In the genomic region with DNA sequence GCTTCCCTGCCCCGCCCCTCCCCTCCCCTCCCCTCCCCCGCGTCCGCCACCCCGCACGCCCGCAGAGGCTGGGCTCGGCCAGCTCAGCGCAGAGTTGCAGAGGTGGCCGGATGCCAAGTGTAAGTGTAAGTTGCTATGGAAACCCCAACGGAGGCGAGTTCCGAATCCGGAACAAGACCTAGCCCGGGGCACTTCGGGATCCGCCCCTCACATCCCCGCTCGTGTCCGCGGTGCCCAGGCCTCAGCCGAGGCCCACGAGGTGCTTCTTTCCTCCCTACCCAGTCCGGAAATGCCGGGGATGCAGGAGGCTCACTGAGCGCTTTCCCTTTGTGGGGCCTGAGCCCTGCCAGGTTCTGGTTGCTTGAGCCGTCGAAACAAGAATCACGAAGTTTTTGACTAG, we compare ENCODE assay signal across 8 mouse cellular contexts. TPM values are rescaled to one million over a fixed set of nuclear protein-coding genes. Genes with fewer than 3 reads are reported as not detected.
DNase-seq lines count a peak whose midpoint lies in the region; ATAC-seq and TF ChIP-seq lines count a peak whose summit lies in the region.

No protein-coding gene starts in this region.

- H3K4me3 ChIP-seq in hindbrain, postnatal 0 days (ENCODE audit: low read length), result peak overlapping the region; percentile 28
- peak overlapping the region; percentile 35 for H3K4me3 ChIP-seq in limb, embryonic 15.5 days
- H3K4me3 ChIP-seq in midbrain, embryonic 13.5 days (replicated peaks), result peak overlapping the region; percentile 35
- peak overlapping the region; percentile 33 for H3K4me3 ChIP-seq in stomach, postnatal 0 days (ENCODE audit: low read depth, low read length)

- no peak overlapping the region for H3K9ac ChIP-seq in hindbrain, postnatal 0 days (replicated peaks; ENCODE audit: low read length)
- H3K9ac ChIP-seq in limb, embryonic 15.5 days, result no peak overlapping the region
- 0 out of 2 replicates have a peak overlapping the region, but pooled peaks have one; percentile 39 for H3K9ac ChIP-seq in midbrain, embryonic 13.5 days (replicated peaks)
- H3K9ac ChIP-seq in stomach, postnatal 0 days (ENCODE audit: low read length), result no peak overlapping the region

- peaks cover 14% of the 10 kb centered on the region for H3K27me3 ChIP-seq in hindbrain, postnatal 0 days (ENCODE audit: insufficient read depth, low read length)
- H3K27me3 ChIP-seq in limb, embryonic 15.5 days, result peaks cover 20% of the 10 kb centered on the region
- H3K27me3 ChIP-seq in midbrain, embryonic 13.5 days, result peaks cover 65% of the 10 kb centered on the region
- H3K27me3 ChIP-seq in stomach, postnatal 0 days (ENCODE audit: control insufficient read depth, insufficient read depth, low read length), result no peaks in the 10 kb centered on the region

- TF ChIP-seq EP300 in stomach, postnatal 0 days (optimal IDR thresholded peaks at IDR 0.05), result no peak

- TF ChIP-seq CTCF in hindbrain, postnatal 0 days (IDR thresholded peaks at IDR 0.05; ENCODE audit: low read depth), result no peak
- no peak for TF ChIP-seq CTCF in stomach, postnatal 0 days (IDR thresholded peaks at IDR 0.05; ENCODE audit: low read depth)

- DNase-seq in retina, postnatal 1 day, result peak; percentile 70
- no peak for DNase-seq in retina, embryonic 14.5 days (ENCODE audit: low spot score)
- DNase-seq in cerebellum, postnatal 25 days, result peak; percentile 33 to 60
- DNase-seq in gastrocnemius, postnatal 10 days, result peak; percentile 44
- no peak for DNase-seq in hindbrain, postnatal 0 days (ENCODE audit: low spot score)
- peak; percentile 52 for DNase-seq in stomach, postnatal 0 days (ENCODE audit: low spot score)

- H3K36me3 ChIP-seq in hindbrain, postnatal 0 days (ENCODE audit: insufficient read depth, low read length), result no peaks in the 10 kb centered on the region; the same call in 1 of the 2 replicates
- H3K36me3 ChIP-seq in limb, embryonic 15.5 days, result peaks cover 10% of the 10 kb centered on the region; the same call in 1 of the 2 replicates
- peaks cover 16% of the 10 kb centered on the region for H3K36me3 ChIP-seq in midbrain, embryonic 13.5 days
- peaks cover 5% of the 10 kb centered on the region; the same call in 1 of the 2 replicates for H3K36me3 ChIP-seq in stomach, postnatal 0 days (ENCODE audit: control insufficient read depth, insufficient read depth, low read length)

- H3K4me2 ChIP-seq in hindbrain, postnatal 0 days (ENCODE audit: low read depth, low read length), result peak overlapping the region; percentile 52
- H3K4me2 ChIP-seq in limb, embryonic 15.5 days, result peak overlapping the region; percentile 71
- H3K4me2 ChIP-seq in midbrain, embryonic 13.5 days (replicated peaks), result peak overlapping the region; percentile 55
- H3K4me2 ChIP-seq in stomach, postnatal 0 days (replicated peaks; ENCODE audit: low read depth), result peak overlapping the region; percentile 61

- no peak for ATAC-seq in hindbrain, postnatal 0 days
- 0 out of 2 replicates have a peak, but pooled peaks have one; percentile 3 for ATAC-seq in limb, embryonic 15.5 days (ENCODE audit: insufficient number of reproducible peaks, low FRiP score, low TSS enrichment, low read depth)
- no peak for ATAC-seq in midbrain, embryonic 13.5 days
- no peak for ATAC-seq in stomach, postnatal 0 days (ENCODE audit: low FRiP score, low TSS enrichment)

- no peak overlapping the region for H3K27ac ChIP-seq in hindbrain, postnatal 0 days
- H3K27ac ChIP-seq in limb, embryonic 15.5 days, result no peak overlapping the region
- H3K27ac ChIP-seq in midbrain, embryonic 13.5 days, result no peak overlapping the region
- no peak overlapping the region for H3K27ac ChIP-seq in stomach, postnatal 0 days (replicated peaks)

- 14% methylated on average over 28 of the region's 29 CpGs for WGBS in hindbrain, postnatal 0 days
- WGBS in limb, embryonic 15.5 days, result 3% methylated on average over 27 of the region's 29 CpGs
- whole genome bisulfite sequencing in midbrain, embryonic 13.5 days, result 2% methylated on average over 29 of the region's 29 CpGs
- 9% methylated on average over 26 of the region's 29 CpGs for WGBS in stomach, postnatal 0 days

- no peaks in the 10 kb centered on the region for H3K9me3 ChIP-seq in hindbrain, postnatal 0 days (ENCODE audit: low read length)
- no peaks in the 10 kb centered on the region for H3K9me3 ChIP-seq in limb, embryonic 15.5 days
- no peaks in the 10 kb centered on the region for H3K9me3 ChIP-seq in midbrain, embryonic 13.5 days
- no peaks in the 10 kb centered on the region for H3K9me3 ChIP-seq in stomach, postnatal 0 days (ENCODE audit: control insufficient read depth, low read length)

- H3K4me1 ChIP-seq in hindbrain, postnatal 0 days (ENCODE audit: insufficient read depth, low read length), result 0 out of 2 replicates have a peak, but pooled peaks cover 7% of the 10 kb centered on the region
- peaks cover 22% of the 10 kb centered on the region for H3K4me1 ChIP-seq in limb, embryonic 15.5 days
- peaks cover 32% of the 10 kb centered on the region for H3K4me1 ChIP-seq in midbrain, embryonic 13.5 days (replicated peaks)
- peaks cover 3% of the 10 kb centered on the region for H3K4me1 ChIP-seq in stomach, postnatal 0 days (replicated peaks; ENCODE audit: control insufficient read depth, insufficient read depth)

RNA-seq across cellular contexts. Expression of gene Bmi1, which starts 4.1 kb away (rescaled TPM):
- 10 to 100 TPM; 26.7 to 32.4 TPM for total RNA-seq in gastrocnemius, postnatal 10 days (2021)
- 37.2 and 61.9 TPM in 2 replicates for total RNA-seq in hindbrain, postnatal 0 days (2014; rRNA removed)
- 11.8 and 14.0 TPM in 2 replicates for polyA plus RNA-seq in hindbrain, postnatal 0 days (2015; fragmentation: Nextera tagmentation; extraction: Ambion mirVana)
- 16.6 and 18.3 TPM in 2 replicates for polyA plus RNA-seq in limb, embryonic 15.5 days (2015; fragmentation: Nextera tagmentation; extraction: Ambion mirVana)
- 33.9 and 34.2 TPM in 2 replicates for polyA plus RNA-seq in midbrain, embryonic 13.5 days (2015; fragmentation: Nextera tagmentation; extraction: Ambion mirVana)
- polyA plus RNA-seq in stomach, postnatal 0 days (2015; fragmentation: Nextera tagmentation; extraction: Ambion mirVana), result 10.5 and 12.0 TPM in 2 replicates

RNA-seq across cellular contexts. Expression of gene Commd3, which starts 8.8 kb away (rescaled TPM):
- 100 to 1,000 TPM; 124 to 130 TPM for total RNA-seq in gastrocnemius, postnatal 10 days (2021)
- 137 and 185 TPM in 2 replicates for total RNA-seq in hindbrain, postnatal 0 days (2014; rRNA removed)
- 187 and 191 TPM in 2 replicates for polyA plus RNA-seq in hindbrain, postnatal 0 days (2015; fragmentation: Nextera tagmentation; extraction: Ambion mirVana)
- polyA plus RNA-seq in limb, embryonic 15.5 days (2015; fragmentation: Nextera tagmentation; extraction: Ambion mirVana), result 221 and 227 TPM in 2 replicates
- polyA plus RNA-seq in midbrain, embryonic 13.5 days (2015; fragmentation: Nextera tagmentation; extraction: Ambion mirVana), result 189 and 191 TPM in 2 replicates
- 169 and 178 TPM in 2 replicates for polyA plus RNA-seq in stomach, postnatal 0 days (2015; fragmentation: Nextera tagmentation; extraction: Ambion mirVana)

RNA-seq across cellular contexts. Expression of gene Spag6, which starts 12.9 kb away (rescaled TPM):
- 1 to 10 TPM in 1 of 2 experiments, under 1 TPM in 1; 0.78 to 1.1 TPM for total RNA-seq in gastrocnemius, postnatal 10 days (2021)
- not detected in 2 replicates for total RNA-seq in hindbrain, postnatal 0 days (2014; rRNA removed)
- polyA plus RNA-seq in hindbrain, postnatal 0 days (2015; fragmentation: Nextera tagmentation; extraction: Ambion mirVana), result 0.09 and 0.20 TPM in 2 replicates
- polyA plus RNA-seq in limb, embryonic 15.5 days (2015; fragmentation: Nextera tagmentation; extraction: Ambion mirVana), result 0.20 and 0.31 TPM in 2 replicates
- 0.24 and 0.28 TPM in 2 replicates for polyA plus RNA-seq in midbrain, embryonic 13.5 days (2015; fragmentation: Nextera tagmentation; extraction: Ambion mirVana)
- 0.10 and 0.21 TPM in 2 replicates for polyA plus RNA-seq in stomach, postnatal 0 days (2015; fragmentation: Nextera tagmentation; extraction: Ambion mirVana)

Comparison
In these comparisons a context has a peak if more than half of its experiments do, and no peak if none do; other contexts are left out.
1. DNase-seq: peak in retina, postnatal 1 day (single experiment), cerebellum, postnatal 25 days (2 of 2), gastrocnemius, postnatal 10 days (single experiment) and stomach, postnatal 0 days (single experiment); none in retina, embryonic 14.5 days (single experiment) and hindbrain, postnatal 0 days (single experiment).
2. Peak in every context shown above with its lines, with median percentiles within 50 percentile points of each other: H3K4me2 ChIP-seq and H3K4me3 ChIP-seq.